Mouse (Mus musculus) spleen, adult 2 months (tissue): ENCODE measurements around the gene Wfdc11.

Experiments
- CTCF ChIP-seq: fragments of 200-500 bp; IDR thresholded peaks from 2 replicates; pipeline ENCODE4 v1.5.1; 2011; ENCODE audit warnings: mild to moderate bottlenecking, inconsistent platforms; ENCODE audit not compliant: insufficient read depth, insufficient read length, insufficient replicate concordance; ENCODE audit errors: extremely low read depth
- POLR2A ChIP-seq: fragments of 200-500 bp; IDR thresholded peaks from 2 replicates; pipeline ENCODE4 v1.6.1; 2011; ENCODE audit warnings: low read depth, low read length, inconsistent platforms

GRCm38 (mm10) chr2:164673987-164674386 is at the start of gene Wfdc11:
- TF ChIP-seq CTCF (no peak), POLR2A (no peak)
